Mouse (Mus musculus) ES-E14 (cell line): Measurements from ENCODE around the gene Spata32.

Source experiments
- CHD2 ChIP-seq: IDR thresholded peaks from 2 replicates; pipeline ENCODE4 v1.6.1; 2014; ENCODE audit warnings: mild to moderate bottlenecking, low read depth, low read length, inconsistent platforms
- HCFC1 ChIP-seq: IDR thresholded peaks from 2 replicates; pipeline ENCODE4 v1.6.1; 2012; ENCODE audit warnings: low read length, inconsistent platforms, borderline replicate concordance; ENCODE audit not compliant: insufficient read depth
- MAFK ChIP-seq: IDR thresholded peaks from 2 replicates; pipeline ENCODE4 v1.6.1; 2014; ENCODE audit warnings: mild to moderate bottlenecking, low read depth, low read length, inconsistent platforms; ENCODE audit not compliant: insufficient read depth
- ZC3H11A ChIP-seq: IDR thresholded peaks from 2 replicates; pipeline ENCODE4 v1.6.1; 2012; ENCODE audit warnings: low read depth, mild to moderate bottlenecking, inconsistent platforms, low read length, borderline replicate concordance
- ZNF384 ChIP-seq: IDR thresholded peaks from 2 replicates; pipeline ENCODE4 v1.6.1; 2012; ENCODE audit warnings: low read depth, low read length, inconsistent platforms

DNA sequence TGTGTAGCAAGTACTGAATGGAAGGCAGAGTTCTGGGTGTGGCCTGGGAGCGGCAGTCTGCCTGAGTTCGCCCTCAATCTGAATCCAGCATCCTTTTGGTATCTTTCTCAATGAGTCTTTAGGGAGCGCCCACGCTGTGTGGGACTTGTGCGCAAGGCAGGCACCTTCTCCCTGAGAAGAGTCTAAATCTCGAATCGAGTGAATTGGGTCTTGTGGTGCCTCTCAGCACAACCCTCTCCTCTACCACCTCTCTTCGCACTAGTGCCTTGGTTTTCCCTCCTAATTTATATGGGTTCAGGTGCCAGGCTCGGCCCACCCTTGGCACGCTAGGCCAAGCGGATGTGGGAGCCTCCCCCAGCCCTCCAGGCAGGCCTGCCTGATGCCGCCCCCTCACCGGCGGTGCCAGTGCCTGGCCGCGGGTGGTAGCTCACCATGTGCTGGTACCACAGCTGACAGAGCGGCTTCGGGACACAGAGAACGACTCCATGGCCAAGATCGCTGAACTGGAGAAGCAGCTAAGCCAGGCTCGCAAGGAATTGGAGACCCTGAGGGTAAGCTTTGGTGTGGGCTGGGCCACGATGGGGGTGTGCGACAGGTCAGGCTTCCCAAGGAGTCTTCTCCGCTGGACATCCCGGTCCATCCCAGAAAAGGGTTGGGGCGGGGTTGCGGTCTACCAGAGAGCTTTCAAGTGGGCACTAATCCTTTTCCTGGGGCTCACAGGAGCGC is 25.8 kb downstream of the Spata32 start:
- no peak for TF ChIP-seq ZNF384
- TF ChIP-seq MAFK, result no peak
- no peak for TF ChIP-seq HCFC1
- no peak for TF ChIP-seq ZC3H11A
- no peak for TF ChIP-seq CHD2
